Mouse (Mus musculus) midbrain, embryonic 16.5 days (tissue): ENCODE measurements around the gene Evx1. TPM values are rescaled to one million over a fixed set of nuclear protein-coding genes. Genes with fewer than 3 reads are reported as not detected.
A peak's percentile ranks its signal among the peaks of the same experiment; 100 is the strongest.

Experiments used
- ATAC-seq: fragments of 200-750 bp; cut with Nextera tagmentation; 2 replicates; pipeline ENCODE4 v1.8.0; 2017; ENCODE audit warnings: moderate TSS enrichment
- H3K27ac ChIP-seq: fragments of 300-500 bp; sonication (generic); 2 replicates; pipeline ENCODE4 v1.5.1; 2014; ENCODE audit warnings: mild to moderate bottlenecking, low read length, mixed read lengths
- H3K27me3 ChIP-seq: fragments of 300-500 bp; sonication (generic); 2 replicates; pipeline ENCODE4 v1.6.1; 2014; ENCODE audit warnings: low read depth, low read length, mixed read lengths; ENCODE audit not compliant: control insufficient read depth, insufficient read depth
- H3K36me3 ChIP-seq: fragments of 300-500 bp; sonication (generic); 2 replicates; pipeline ENCODE4 v1.6.1; 2014; ENCODE audit warnings: mild to moderate bottlenecking, low read length, moderate library complexity, mixed read lengths; ENCODE audit not compliant: control insufficient read depth, insufficient read depth
- H3K4me1 ChIP-seq: fragments of 300-500 bp; sonication (generic); 2 replicates; pipeline ENCODE4 v1.6.1; 2014; ENCODE audit warnings: mild to moderate bottlenecking, low read length, mixed read lengths; ENCODE audit not compliant: control insufficient read depth, insufficient read depth
- H3K4me2 ChIP-seq: fragments of 300-500 bp; sonication (generic); 2 replicates; pipeline ENCODE4 v1.6.1; 2014; ENCODE audit warnings: mild to moderate bottlenecking, low read length, mixed read lengths
- H3K4me3 ChIP-seq: fragments of 300-500 bp; sonication (generic); 2 replicates; pipeline ENCODE4 v1.5.1; 2014; ENCODE audit warnings: low read depth, mild to moderate bottlenecking, low read length, moderate library complexity, mixed read lengths
- H3K9ac ChIP-seq: fragments of 300-500 bp; sonication (generic); 2 replicates; pipeline ENCODE4 v1.6.1; 2014; ENCODE audit warnings: low read depth, low read length, mixed read lengths
- H3K9me3 ChIP-seq: fragments of 300-500 bp; sonication (generic); replicated peaks from 2 replicates; pipeline ENCODE4 v1.6.1; 2014; ENCODE audit warnings: mild to moderate bottlenecking, low read length, mixed read lengths; ENCODE audit not compliant: control insufficient read depth, poor library complexity, severe bottlenecking
- WGBS: fragments of 180-500 bp; shearing (Covaris S2); extraction: QIAGEN DNeasy Blood & Tissue Kit; methylation state at CpG from one replicate; pipeline ENCODE4 v1.1.7; 2014; 5-methylcytosine and 5-hydroxymethylcytosine counted together
- polyA plus RNA-seq: library from polyadenylated mRNA; unstranded; fragments of >200 nt; fragmentation: Nextera tagmentation; extraction: Ambion mirVana; gene quantifications from 2 replicates; pipeline ENCODE4 v1.2.1, GENCODE M21; 2015

The Evx1 gene
- polyA plus RNA-seq, 1 experiment from 2014 or later, result 0.46 TPM

DNA sequence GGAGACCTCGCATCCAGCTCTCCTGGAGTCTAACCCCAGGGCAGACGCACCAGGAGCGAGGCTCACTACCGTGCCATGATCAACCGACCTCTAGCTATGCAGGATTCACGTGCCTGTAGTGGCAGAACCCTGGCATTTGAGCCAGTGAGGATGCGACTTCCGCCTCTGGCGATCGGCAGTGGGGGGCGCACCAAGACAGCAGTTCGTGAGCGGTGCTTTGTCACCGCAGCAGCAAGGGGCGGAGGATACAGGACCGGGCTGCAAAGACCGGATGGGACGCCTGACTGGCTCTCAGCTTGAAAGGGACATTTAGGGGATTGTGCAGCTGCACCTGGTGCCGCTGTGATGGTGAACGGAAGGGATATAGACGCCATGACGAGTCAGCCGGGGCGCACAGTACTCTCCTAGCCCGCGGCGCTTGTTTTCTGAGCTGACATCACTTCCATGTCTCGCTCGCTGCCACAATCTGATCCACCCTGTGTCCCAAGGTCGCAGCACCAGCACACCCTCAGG is 7.4 kb upstream of the Evx1 start:
- Histone ChIP-seq H3K27ac (no peak overlapping the region), H3K4me3 (peak overlapping the region; percentile 50), H3K4me2 (peak overlapping the region; percentile 73), H3K9me3 (no peaks in the 10 kb centered on the region), H3K9ac (peak overlapping the region; percentile 71), H3K27me3 (peaks cover 53% of the 10 kb centered on the region), H3K4me1 (peaks cover 3% of the 10 kb centered on the region; the same call in 1 of the 2 replicates), H3K36me3 (no peaks in the 10 kb centered on the region)
- WGBS, result under 1% methylated on average over 30 of the region's 30 CpGs
- peak; percentile 76; the same call in 1 of the 2 replicates for ATAC-seq

- Histone ChIP-seq H3K27me3 (peaks cover 71% of the 10 kb centered on the region), H3K9me3 (no peaks in the 10 kb centered on the region), H3K4me1 (peaks cover 3% of the 10 kb centered on the region; the same call in 1 of the 2 replicates), H3K27ac (no peak overlapping the region), H3K4me2 (no peak overlapping the region), H3K36me3 (no peaks in the 10 kb centered on the region), H3K4me3 (no peak overlapping the region), H3K9ac (no peak overlapping the region)
- no peak for ATAC-seq
- WGBS, result 7% methylated on average over 10 of the region's 10 CpGs
These were observed 3.5 kb upstream of the Evx1 start for GRCm38 (mm10) chr6:52309766-52310165.

- Histone ChIP-seq H3K4me3 (no peak overlapping the region), H3K9me3 (no peaks in the 10 kb centered on the region), H3K4me2 (no peak overlapping the region), H3K4me1 (peaks cover 3% of the 10 kb centered on the region; the same call in 1 of the 2 replicates), H3K27ac (no peak overlapping the region), H3K9ac (no peak overlapping the region), H3K27me3 (peaks cover 74% of the 10 kb centered on the region), H3K36me3 (no peaks in the 10 kb centered on the region)
- WGBS, result under 1% methylated on average over 24 of the region's 24 CpGs
- no peak for ATAC-seq
These were observed 2.9 kb upstream of the Evx1 start for GRCm38 (mm10) chr6:52310366-52310765.

- Histone ChIP-seq H3K4me1 (peaks cover 6% of the 10 kb centered on the region), H3K9ac (no peak overlapping the region), H3K27ac (no peak overlapping the region), H3K27me3 (peaks cover 76% of the 10 kb centered on the region), H3K4me3 (no peak overlapping the region), H3K4me2 (no peak overlapping the region), H3K9me3 (no peaks in the 10 kb centered on the region), H3K36me3 (no peaks in the 10 kb centered on the region)
- WGBS, result 3% methylated on average over 6 of the region's 6 CpGs
- no peak for ATAC-seq
These were observed 1.4 kb upstream of the Evx1 start for GRCm38 (mm10) chr6:52311661-52312557.

DNA sequence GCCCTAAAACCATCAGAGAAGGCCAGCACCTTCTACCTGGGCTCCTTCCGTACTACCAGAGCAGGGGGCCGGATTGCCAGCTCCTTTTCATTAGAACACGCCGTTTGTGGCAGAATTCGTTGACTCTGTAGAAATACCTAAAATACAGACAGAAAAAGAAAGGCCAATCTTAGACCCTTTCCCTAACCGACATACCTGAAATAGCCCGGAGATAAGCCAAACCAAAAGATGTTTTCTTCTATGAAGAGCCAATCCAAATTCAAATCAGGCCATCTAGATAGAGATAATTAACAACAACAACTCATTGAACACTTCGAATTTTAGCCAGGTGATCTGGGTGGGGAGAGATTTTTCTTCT is 761 bp upstream of the Evx1 start:
- Histone ChIP-seq H3K27me3 (peaks cover 76% of the 10 kb centered on the region), H3K4me1 (peaks cover 6% of the 10 kb centered on the region), H3K9ac (no peak overlapping the region), H3K9me3 (no peaks in the 10 kb centered on the region), H3K4me3 (no peak overlapping the region), H3K36me3 (no peaks in the 10 kb centered on the region), H3K27ac (no peak overlapping the region), H3K4me2 (no peak overlapping the region)
- under 1% methylated on average over 8 of the region's 8 CpGs for WGBS
- ATAC-seq, result no peak

DNA sequence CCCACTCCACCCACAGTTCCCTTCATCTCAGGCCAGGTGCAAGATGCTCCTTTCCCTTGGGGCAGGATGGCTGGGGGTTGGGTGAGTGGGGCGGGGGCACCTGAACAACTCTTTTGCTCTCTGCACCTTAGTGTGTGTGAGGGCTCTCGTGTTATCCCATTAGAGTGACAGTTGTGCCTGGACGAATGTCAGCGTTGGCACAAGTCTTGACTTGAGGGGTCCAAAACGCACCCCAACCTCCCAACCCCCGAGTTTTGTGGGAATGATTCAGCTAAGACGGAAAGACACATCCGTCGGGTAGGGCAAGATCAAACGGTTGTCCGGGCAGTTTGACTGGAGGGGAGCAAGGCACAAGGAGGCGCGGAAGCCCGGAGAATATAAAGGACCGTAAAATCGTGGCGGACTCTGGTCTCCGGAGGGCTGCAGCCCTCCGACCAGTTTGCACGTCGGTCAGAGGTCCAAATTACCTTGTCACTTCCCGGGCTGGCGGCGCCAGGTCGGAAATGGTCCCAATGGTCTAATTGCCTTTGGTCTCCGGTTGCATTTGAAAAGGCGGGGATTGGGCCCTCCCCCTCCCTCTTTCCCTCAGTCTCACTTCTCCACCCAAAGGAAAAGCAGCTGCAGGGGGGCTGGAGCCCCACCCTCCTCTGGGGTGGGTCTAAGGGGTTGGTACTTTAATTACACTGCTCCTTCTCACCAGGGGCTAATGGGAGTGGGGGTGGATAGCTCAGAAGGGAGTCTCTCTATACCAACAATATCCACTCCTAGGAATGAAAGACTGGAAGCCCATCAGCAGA is 1.2 kb downstream of the Evx1 start:
- Histone ChIP-seq H3K4me2 (no peak overlapping the region), H3K9me3 (no peaks in the 10 kb centered on the region), H3K27ac (no peak overlapping the region), H3K4me3 (no peak overlapping the region), H3K4me1 (peaks cover 6% of the 10 kb centered on the region), H3K27me3 (peaks cover 71% of the 10 kb centered on the region), H3K36me3 (no peaks in the 10 kb centered on the region), H3K9ac (no peak overlapping the region)
- under 1% methylated on average over 27 of the region's 27 CpGs for WGBS
- ATAC-seq, result no peak

GRCm38 (mm10) chr6:52315441-52316412 is 2.4 kb downstream of the Evx1 start:
- Histone ChIP-seq H3K4me3 (no peak overlapping the region), H3K4me2 (no peak overlapping the region), H3K9me3 (no peaks in the 10 kb centered on the region)

GRCm38 (mm10) chr6:52316413-52317184 is 3.3 kb downstream of the Evx1 start:
- no peaks in the 10 kb centered on the region for H3K9me3 ChIP-seq
- no peaks in the 10 kb centered on the region for H3K36me3 ChIP-seq
- no peak overlapping the region for H3K27ac ChIP-seq
- no peak overlapping the region for H3K9ac ChIP-seq
- H3K4me1 ChIP-seq, result peaks cover 6% of the 10 kb centered on the region
- peak overlapping the region; percentile 23 for H3K4me3 ChIP-seq
- peak overlapping the region; percentile 45 for H3K4me2 ChIP-seq
- H3K27me3 ChIP-seq, result peaks cover 72% of the 10 kb centered on the region
- WGBS, result 1% methylated on average over 70 of the region's 81 CpGs
- ATAC-seq, result no peak

More at GRCm38 (mm10) chr6:52315441-52316412, 2.4 kb downstream of the Evx1 start:
- H3K36me3 ChIP-seq, result no peaks in the 10 kb centered on the region
- H3K27ac ChIP-seq, result no peak overlapping the region
- ATAC-seq, result no peak
- H3K4me1 ChIP-seq, result peaks cover 6% of the 10 kb centered on the region
- 3% methylated on average over 27 of the region's 27 CpGs for WGBS
- no peak overlapping the region for H3K9ac ChIP-seq
- H3K27me3 ChIP-seq, result peaks cover 76% of the 10 kb centered on the region
